Mouse (Mus musculus): Measurements from ENCODE around the gene Tspan5. TPM values are rescaled to one million over a fixed set of nuclear protein-coding genes. Genes with fewer than 3 reads are reported as not detected.

Gene Tspan5
- polyA plus RNA-seq, 2 experiments: 2.0 to 2.9 TPM

- WGBS (ENCODE audit: insufficient replicate concordance): 63% methylated on average over 9 of the region's 9 CpGs
- H3K4me3 ChIP-seq (ENCODE audit: insufficient read depth in 1 of 2, low read depth in 2 of 2, low read length in 2 of 2): no peak overlapping the region
- no peaks in the 10 kb centered on the region for H3K9me3 ChIP-seq (ENCODE audit: control insufficient read depth, low read length)
- ATAC-seq (ENCODE audit: insufficient read depth) (no peak), DNase-seq (ENCODE audit: low read depth in 3 of 3, low spot score in 3 of 3) (no peak)
- no peak overlapping the region for H3K9ac ChIP-seq (replicated peaks)
- H3K27ac ChIP-seq: no peak overlapping the region
- H3K36me3 ChIP-seq (replicated peaks; ENCODE audit: control insufficient read depth, insufficient read depth, low read depth): no peaks in the 10 kb centered on the region
- TF ChIP-seq CTCF (IDR thresholded peaks at IDR 0.05; ENCODE audit: low read depth): no peak
- no peak for TF ChIP-seq EP300 (IDR thresholded peaks at IDR 0.05; ENCODE audit: low read depth)
- no peaks in the 10 kb centered on the region for H3K27me3 ChIP-seq (ENCODE audit: control insufficient read depth, insufficient read depth, low read length)
- H3K4me1 ChIP-seq (replicated peaks; ENCODE audit: control insufficient read depth in 2 of 2, insufficient read depth in 2 of 2, low read length in 1 of 2): no peaks in the 10 kb centered on the region; a peak in 2 of 4 replicates
- H3K4me2 ChIP-seq (ENCODE audit: low read depth): no peak overlapping the region
These were observed 18.1 kb downstream of the Tspan5 start for GRCm38 (mm10) chr3:138759968-138760684.

DNA sequence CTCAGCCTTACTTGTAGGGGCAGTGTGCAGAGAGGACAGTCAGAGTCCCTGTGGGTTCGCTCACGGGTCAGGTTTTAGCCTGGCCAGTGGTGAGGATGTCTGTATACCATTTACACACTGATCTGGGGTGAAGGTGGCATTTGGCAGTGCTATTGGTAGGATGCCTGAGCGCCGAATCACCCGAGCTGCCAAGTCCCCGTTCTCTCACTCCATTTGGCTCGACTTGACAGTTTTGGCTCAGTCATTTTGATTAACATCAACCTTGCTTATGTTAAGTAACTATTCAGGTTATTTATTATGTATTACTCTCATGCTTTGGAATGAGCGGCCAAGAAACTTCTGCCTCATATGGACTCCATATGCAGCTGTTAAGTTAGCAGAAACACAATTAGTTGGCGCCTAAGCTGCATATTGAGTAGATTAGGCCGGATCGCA is 18.7 kb downstream of the Tspan5 start:
- Histone ChIP-seq H3K27ac (no peak overlapping the region), H3K9me3 (ENCODE audit: control insufficient read depth, low read length) (no peaks in the 10 kb centered on the region), H3K27me3 (ENCODE audit: control insufficient read depth, insufficient read depth, low read length) (no peaks in the 10 kb centered on the region), H3K4me3 (ENCODE audit: insufficient read depth in 1 of 2, low read depth in 2 of 2, low read length in 2 of 2) (no peak overlapping the region), H3K4me2 (ENCODE audit: low read depth) (no peak overlapping the region), H3K4me1 (replicated peaks; ENCODE audit: control insufficient read depth in 2 of 2, insufficient read depth in 2 of 2, low read length in 1 of 2) (no peaks in the 10 kb centered on the region; a peak in 2 of 4 replicates), H3K9ac (replicated peaks) (no peak overlapping the region), H3K36me3 (replicated peaks; ENCODE audit: control insufficient read depth, insufficient read depth, low read depth) (no peaks in the 10 kb centered on the region)
- 81% methylated on average over 11 of the region's 11 CpGs for WGBS (ENCODE audit: insufficient replicate concordance)
- no peak for ATAC-seq (ENCODE audit: insufficient read depth)
- TF ChIP-seq EP300 (IDR thresholded peaks at IDR 0.05; ENCODE audit: low read depth) (no peak), CTCF (IDR thresholded peaks at IDR 0.05; ENCODE audit: low read depth) (no peak)
- no peak for DNase-seq (ENCODE audit: low read depth in 3 of 3, low spot score in 3 of 3)

- H3K4me3 ChIP-seq (ENCODE audit: insufficient read depth in 1 of 2, low read depth in 2 of 2, low read length in 2 of 2): no peak overlapping the region
- 84% methylated on average over 13 of the region's 13 CpGs for WGBS (ENCODE audit: insufficient replicate concordance)
These were observed 19.5 kb downstream of the Tspan5 start for GRCm38 (mm10) chr3:138761531-138761930.

GRCm38 (mm10) chr3:138763941-138764340 is 21.9 kb downstream of the Tspan5 start:
- H3K27me3 ChIP-seq (ENCODE audit: control insufficient read depth, insufficient read depth, low read length): no peaks in the 10 kb centered on the region
- ATAC-seq (ENCODE audit: insufficient read depth) (no peak), DNase-seq (ENCODE audit: low read depth in 3 of 3, low spot score in 3 of 3) (no peak)
- no peaks in the 10 kb centered on the region for H3K36me3 ChIP-seq (replicated peaks; ENCODE audit: control insufficient read depth, insufficient read depth, low read depth)
- H3K27ac ChIP-seq: no peak overlapping the region
- H3K4me3 ChIP-seq (ENCODE audit: insufficient read depth in 1 of 2, low read depth in 2 of 2, low read length in 2 of 2): no peak overlapping the region
- H3K9me3 ChIP-seq (ENCODE audit: control insufficient read depth, low read length): no peaks in the 10 kb centered on the region
- no peak overlapping the region for H3K9ac ChIP-seq (replicated peaks)
- TF ChIP-seq EP300 (IDR thresholded peaks at IDR 0.05; ENCODE audit: low read depth) (no peak), CTCF (IDR thresholded peaks at IDR 0.05; ENCODE audit: low read depth) (no peak)
- H3K4me2 ChIP-seq (ENCODE audit: low read depth): no peak overlapping the region
- 72% methylated on average over 9 of the region's 9 CpGs for WGBS (ENCODE audit: insufficient replicate concordance)
- H3K4me1 ChIP-seq (replicated peaks; ENCODE audit: control insufficient read depth in 2 of 2, insufficient read depth in 2 of 2, low read length in 1 of 2): no peaks in the 10 kb centered on the region; a peak in 1 of 4 replicates

More at GRCm38 (mm10) chr3:138761531-138761930, 19.5 kb downstream of the Tspan5 start:
- ATAC-seq (ENCODE audit: insufficient read depth) (no peak), DNase-seq (ENCODE audit: low read depth in 3 of 3, low spot score in 3 of 3) (no peak)
- H3K27me3 ChIP-seq (ENCODE audit: control insufficient read depth, insufficient read depth, low read length): no peaks in the 10 kb centered on the region
- no peak overlapping the region for H3K4me2 ChIP-seq (ENCODE audit: low read depth)
- no peaks in the 10 kb centered on the region for H3K9me3 ChIP-seq (ENCODE audit: control insufficient read depth, low read length)
- no peak overlapping the region for H3K9ac ChIP-seq (replicated peaks)
- no peaks in the 10 kb centered on the region for H3K36me3 ChIP-seq (replicated peaks; ENCODE audit: control insufficient read depth, insufficient read depth, low read depth)
- no peak overlapping the region for H3K27ac ChIP-seq
- no peaks in the 10 kb centered on the region; a peak in 2 of 4 replicates for H3K4me1 ChIP-seq (replicated peaks; ENCODE audit: control insufficient read depth in 2 of 2, insufficient read depth in 2 of 2, low read length in 1 of 2)
- no peak for TF ChIP-seq CTCF (IDR thresholded peaks at IDR 0.05; ENCODE audit: low read depth)
- no peak for TF ChIP-seq EP300 (IDR thresholded peaks at IDR 0.05; ENCODE audit: low read depth)

DNA sequence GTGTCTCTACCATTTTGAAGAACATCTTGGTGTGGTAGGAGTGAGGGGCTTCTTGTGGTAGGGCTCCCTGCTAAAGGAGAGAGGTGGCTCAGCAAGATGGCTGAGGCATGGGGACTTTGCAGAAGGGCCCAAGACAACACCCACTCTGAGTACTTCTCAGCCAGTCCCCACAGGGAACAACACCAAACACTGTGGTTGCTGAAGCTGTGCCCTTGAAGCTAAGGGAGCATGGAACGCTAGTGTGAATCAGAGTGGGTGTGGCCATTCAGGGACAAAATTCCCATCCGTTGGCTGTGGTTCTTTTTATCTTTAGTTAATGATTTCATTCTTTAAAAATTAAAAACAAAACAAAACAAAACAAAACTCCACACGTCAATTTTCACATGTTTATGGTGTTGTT is 22.8 kb downstream of the Tspan5 start:
- no peak for ATAC-seq (ENCODE audit: insufficient read depth)
- TF ChIP-seq CTCF (IDR thresholded peaks at IDR 0.05; ENCODE audit: low read depth) (no peak), EP300 (IDR thresholded peaks at IDR 0.05; ENCODE audit: low read depth) (no peak)
- Histone ChIP-seq H3K4me3 (ENCODE audit: insufficient read depth in 1 of 2, low read depth in 2 of 2, low read length in 2 of 2) (no peak overlapping the region), H3K4me2 (ENCODE audit: low read depth) (no peak overlapping the region), H3K36me3 (replicated peaks; ENCODE audit: control insufficient read depth, insufficient read depth, low read depth) (no peaks in the 10 kb centered on the region), H3K27me3 (ENCODE audit: control insufficient read depth, insufficient read depth, low read length) (no peaks in the 10 kb centered on the region), H3K9ac (replicated peaks) (no peak overlapping the region), H3K9me3 (ENCODE audit: control insufficient read depth, low read length) (no peaks in the 10 kb centered on the region), H3K4me1 (replicated peaks; ENCODE audit: control insufficient read depth in 2 of 2, insufficient read depth in 2 of 2, low read length in 1 of 2) (peaks cover 0 to 2% of the 10 kb centered on the region in 2 experiments; a peak in 1 of 4 replicates), H3K27ac (no peak overlapping the region)
- no peak for DNase-seq (ENCODE audit: low read depth in 3 of 3, low spot score in 3 of 3)
- 55% methylated on average over 3 of the region's 3 CpGs for WGBS (ENCODE audit: insufficient replicate concordance)

Measured in liver, embryonic 14.5 days (tissue).